Mouse (Mus musculus): Measurements from ENCODE around the gene Rai1. TPM values are rescaled to one million over a fixed set of nuclear protein-coding genes. Genes with fewer than 3 reads are reported as not detected.

Rai1 gene
- polyA plus RNA-seq, 1 experiment from 2014 or later = 31.2 TPM

DNA sequence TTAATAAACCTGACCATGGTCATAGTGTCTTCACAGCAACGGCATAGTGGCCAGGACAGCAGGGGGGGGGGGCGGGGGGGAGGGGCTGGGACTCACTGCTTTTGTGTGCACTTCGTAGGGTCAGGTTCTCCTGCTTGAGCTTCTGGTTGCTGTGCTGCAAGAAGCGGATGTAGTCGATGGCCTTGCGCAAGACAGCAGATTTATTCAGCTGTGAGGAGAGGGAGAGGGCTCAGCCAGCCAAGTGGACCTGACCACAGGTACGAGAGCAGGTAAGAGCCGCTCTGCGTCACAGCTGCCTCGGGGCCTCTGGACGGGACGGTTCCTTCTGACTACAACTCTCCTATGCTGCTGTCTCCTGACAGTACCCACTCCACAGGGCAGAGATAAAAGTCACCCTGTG is 100.2 kb downstream of the Rai1 start:
- Histone ChIP-seq H3K27me3 (replicated peaks; ENCODE audit: control insufficient read depth, insufficient read depth, low read length) (no peaks in the 10 kb centered on the region), H3K4me3 (ENCODE audit: low read depth, low read length) (no peak overlapping the region), H3K27ac (ENCODE audit: low read depth) (no peak overlapping the region), H3K9ac (ENCODE audit: low read length) (no peak overlapping the region), H3K4me1 (replicated peaks; ENCODE audit: control insufficient read depth, insufficient read depth, low read length) (peaks cover 21% of the 10 kb centered on the region), H3K4me2 (ENCODE audit: low read length) (no peak overlapping the region), H3K9me3 (ENCODE audit: control insufficient read depth, low read length) (no peaks in the 10 kb centered on the region), H3K36me3 (ENCODE audit: control insufficient read depth, insufficient read depth, low read length) (peaks cover 71% of the 10 kb centered on the region)
- WGBS = 83% methylated on average over 12 of the region's 12 CpGs
- DNase-seq (ENCODE audit: low spot score) (no peak), ATAC-seq (replicated peaks; ENCODE audit: low FRiP score, low TSS enrichment, low read depth) (no peak)

DNA sequence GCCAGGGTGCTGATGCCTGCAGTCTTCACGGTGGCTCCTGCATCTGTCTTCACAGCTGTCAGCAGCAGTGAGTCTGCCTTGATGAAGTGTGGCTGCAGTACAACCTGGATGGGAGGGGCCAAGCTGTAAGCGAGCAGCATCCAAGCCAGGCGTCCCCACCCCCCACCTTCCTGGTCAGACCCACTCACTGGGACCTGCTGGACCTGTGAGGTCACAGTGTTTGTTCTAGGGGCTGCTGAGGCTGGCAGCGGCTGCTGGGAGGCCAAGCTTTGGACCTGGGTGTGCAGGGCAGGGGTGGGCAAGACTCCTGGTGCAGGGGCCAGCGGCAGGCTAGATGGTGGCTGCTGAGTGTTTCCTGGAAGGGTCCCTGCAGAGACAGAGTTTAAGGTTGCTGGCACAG is 101.4 kb downstream of the Rai1 start:
- Histone ChIP-seq H3K9ac (ENCODE audit: low read length) (no peak overlapping the region), H3K9me3 (ENCODE audit: control insufficient read depth, low read length) (no peaks in the 10 kb centered on the region), H3K27me3 (replicated peaks; ENCODE audit: control insufficient read depth, insufficient read depth, low read length) (no peaks in the 10 kb centered on the region), H3K4me3 (ENCODE audit: low read depth, low read length) (no peak overlapping the region), H3K27ac (ENCODE audit: low read depth) (no peak overlapping the region), H3K4me2 (ENCODE audit: low read length) (no peak overlapping the region), H3K4me1 (replicated peaks; ENCODE audit: control insufficient read depth, insufficient read depth, low read length) (peaks cover 30% of the 10 kb centered on the region), H3K36me3 (ENCODE audit: control insufficient read depth, insufficient read depth, low read length) (peaks cover 59% of the 10 kb centered on the region)
- no peak for ATAC-seq (replicated peaks; ENCODE audit: low FRiP score, low TSS enrichment, low read depth)
- 50% methylated on average over 5 of the region's 5 CpGs for WGBS
- no peak for DNase-seq (ENCODE audit: low spot score)

DNA sequence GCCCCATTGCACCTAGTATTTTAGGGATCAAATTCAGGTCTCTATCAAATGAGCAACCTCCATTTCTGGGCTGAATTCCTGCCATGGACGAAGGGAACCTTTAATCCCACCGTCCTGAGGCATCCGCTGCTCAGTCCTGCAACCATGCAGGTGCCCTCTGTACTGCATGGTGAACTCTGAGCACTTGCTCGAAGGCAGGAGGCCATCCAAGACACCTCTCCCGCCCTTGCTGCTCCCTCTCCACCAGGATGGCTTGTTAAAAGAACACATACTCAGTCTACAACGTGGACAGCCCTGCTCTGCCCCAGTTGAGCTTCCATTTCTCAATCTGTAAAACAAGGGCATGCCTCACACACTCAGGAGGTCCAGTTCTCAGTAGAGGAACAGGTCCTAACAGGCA is 103.4 kb downstream of the Rai1 start:
- Histone ChIP-seq H3K4me2 (ENCODE audit: low read length) (peak overlapping the region; percentile 69), H3K9ac (ENCODE audit: low read length) (no peak overlapping the region; the same call in 1 of the 2 replicates), H3K27me3 (replicated peaks; ENCODE audit: control insufficient read depth, insufficient read depth, low read length) (no peaks in the 10 kb centered on the region), H3K4me3 (ENCODE audit: low read depth, low read length) (0 out of 2 replicates have a peak overlapping the region, but pooled peaks have one; percentile 10), H3K4me1 (replicated peaks; ENCODE audit: control insufficient read depth, insufficient read depth, low read length) (peaks cover 45% of the 10 kb centered on the region), H3K9me3 (ENCODE audit: control insufficient read depth, low read length) (no peaks in the 10 kb centered on the region), H3K36me3 (ENCODE audit: control insufficient read depth, insufficient read depth, low read length) (peaks cover 40% of the 10 kb centered on the region), H3K27ac (ENCODE audit: low read depth) (no peak overlapping the region; the same call in 1 of the 2 replicates)
- DNase-seq (ENCODE audit: low spot score) (no peak), ATAC-seq (replicated peaks; ENCODE audit: low FRiP score, low TSS enrichment, low read depth) (no peak)
- WGBS = 62% methylated on average over 6 of the region's 6 CpGs

DNA sequence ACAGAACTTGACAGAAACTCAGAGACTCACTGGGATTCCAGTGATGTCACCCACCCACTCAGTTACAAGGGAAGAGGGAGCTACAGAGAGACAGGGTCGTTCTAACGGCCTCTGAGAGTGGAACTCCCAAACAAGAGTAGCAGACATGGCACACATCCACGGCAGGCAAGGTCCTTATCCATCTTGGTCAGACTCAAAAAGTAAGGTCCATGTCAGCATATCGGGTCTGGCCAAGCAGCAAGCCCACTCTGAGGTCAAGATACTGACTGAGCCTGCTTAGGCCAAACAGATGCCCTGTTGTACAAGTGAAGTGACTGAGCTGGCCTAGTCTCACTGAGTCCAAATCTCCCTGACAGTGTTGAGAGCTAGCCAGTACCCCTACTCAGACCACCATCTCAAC is 103.9 kb downstream of the Rai1 start:
- Histone ChIP-seq H3K27ac (ENCODE audit: low read depth) (no peak overlapping the region; the same call in 1 of the 2 replicates), H3K4me1 (replicated peaks; ENCODE audit: control insufficient read depth, insufficient read depth, low read length) (peaks cover 45% of the 10 kb centered on the region), H3K36me3 (ENCODE audit: control insufficient read depth, insufficient read depth, low read length) (peaks cover 34% of the 10 kb centered on the region), H3K9me3 (ENCODE audit: control insufficient read depth, low read length) (no peaks in the 10 kb centered on the region), H3K4me3 (ENCODE audit: low read depth, low read length) (peak overlapping the region; percentile 37; the same call in 1 of the 2 replicates), H3K4me2 (ENCODE audit: low read length) (peak overlapping the region; percentile 69), H3K27me3 (replicated peaks; ENCODE audit: control insufficient read depth, insufficient read depth, low read length) (no peaks in the 10 kb centered on the region), H3K9ac (ENCODE audit: low read length) (peak overlapping the region; percentile 47)
- DNase-seq (ENCODE audit: low spot score) = no peak
- no peak for ATAC-seq (replicated peaks; ENCODE audit: low FRiP score, low TSS enrichment, low read depth)
- 33% methylated on average over 4 of the region's 4 CpGs for WGBS

DNA sequence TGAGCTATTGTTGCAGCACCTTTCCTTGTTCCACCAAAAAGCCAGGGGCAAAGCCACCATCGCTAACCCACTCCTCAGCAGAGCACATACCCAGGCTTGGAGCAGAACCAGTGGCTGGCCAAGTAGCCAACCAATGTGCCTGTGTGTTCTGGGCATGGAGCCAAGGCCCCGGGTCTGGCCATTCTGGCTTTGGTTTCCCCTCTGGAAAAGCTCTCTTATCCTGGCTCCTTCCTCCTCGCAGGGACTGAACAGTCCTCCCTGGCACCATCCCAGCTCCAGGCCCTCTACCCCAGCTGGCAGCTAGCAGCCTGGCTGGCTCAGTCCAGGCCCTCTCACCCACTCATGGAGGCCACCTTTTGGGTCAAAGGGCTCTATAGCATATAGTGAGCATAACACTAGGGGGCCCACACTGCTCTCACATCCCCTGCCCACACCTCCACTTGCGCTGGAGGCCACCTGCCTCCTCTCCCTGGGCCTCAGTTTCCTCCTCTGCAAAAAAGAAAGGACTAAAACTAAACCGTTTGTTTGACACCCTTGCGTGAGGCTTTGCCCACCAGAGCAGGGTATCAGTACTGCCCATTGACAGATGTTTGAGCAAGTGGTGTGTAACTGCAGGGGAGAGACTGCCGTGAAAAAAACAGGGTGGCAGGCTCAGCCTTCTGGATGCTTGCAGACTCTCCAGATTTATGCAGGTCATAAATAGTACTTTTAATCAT is 104.6 kb downstream of the Rai1 start:
- H3K9ac ChIP-seq (ENCODE audit: low read length) = peak overlapping the region; percentile 47
- H3K36me3 ChIP-seq (ENCODE audit: control insufficient read depth, insufficient read depth, low read length) = peaks cover 28% of the 10 kb centered on the region
- 36% methylated on average over 7 of the region's 7 CpGs for WGBS
- no peaks in the 10 kb centered on the region for H3K27me3 ChIP-seq (replicated peaks; ENCODE audit: control insufficient read depth, insufficient read depth, low read length)
- peak overlapping the region; percentile 67 for H3K27ac ChIP-seq (ENCODE audit: low read depth)
- no peak for ATAC-seq (replicated peaks; ENCODE audit: low FRiP score, low TSS enrichment, low read depth)
- peaks cover 45% of the 10 kb centered on the region for H3K4me1 ChIP-seq (replicated peaks; ENCODE audit: control insufficient read depth, insufficient read depth, low read length)
- H3K9me3 ChIP-seq (ENCODE audit: control insufficient read depth, low read length) = no peaks in the 10 kb centered on the region
- H3K4me2 ChIP-seq (ENCODE audit: low read length) = peak overlapping the region; percentile 69
- peak overlapping the region; percentile 37 for H3K4me3 ChIP-seq (ENCODE audit: low read depth, low read length)
- peak; percentile 74 for DNase-seq (ENCODE audit: low spot score)

DNA sequence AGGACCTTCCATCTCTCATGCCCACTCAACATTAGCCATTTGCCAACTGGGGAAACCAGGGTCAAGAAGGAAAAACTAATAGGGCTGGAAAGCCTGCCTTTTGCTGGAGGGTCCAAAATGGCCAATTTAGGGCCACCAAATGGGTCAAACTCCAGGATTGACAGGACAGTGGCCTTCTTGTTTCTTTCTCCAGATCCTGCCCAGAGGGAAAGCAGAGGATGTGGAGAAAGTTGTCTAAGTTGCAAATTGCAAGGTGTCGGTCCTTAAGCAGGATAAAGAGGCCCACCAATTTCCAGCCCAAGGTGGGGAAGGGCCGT is 105.1 kb downstream of the Rai1 start:
- Histone ChIP-seq H3K9me3 (ENCODE audit: control insufficient read depth, low read length) (no peaks in the 10 kb centered on the region), H3K27me3 (replicated peaks; ENCODE audit: control insufficient read depth, insufficient read depth, low read length) (no peaks in the 10 kb centered on the region), H3K27ac (ENCODE audit: low read depth) (peak overlapping the region; percentile 67), H3K36me3 (ENCODE audit: control insufficient read depth, insufficient read depth, low read length) (peaks cover 23% of the 10 kb centered on the region), H3K9ac (ENCODE audit: low read length) (peak overlapping the region; percentile 47), H3K4me3 (ENCODE audit: low read depth, low read length) (peak overlapping the region; percentile 37), H3K4me1 (replicated peaks; ENCODE audit: control insufficient read depth, insufficient read depth, low read length) (peaks cover 45% of the 10 kb centered on the region), H3K4me2 (ENCODE audit: low read length) (peak overlapping the region; percentile 69)
- DNase-seq (ENCODE audit: low spot score) (no peak), ATAC-seq (replicated peaks; ENCODE audit: low FRiP score, low TSS enrichment, low read depth) (no peak)
- 10% methylated on average over 2 of the region's 2 CpGs for WGBS

DNA sequence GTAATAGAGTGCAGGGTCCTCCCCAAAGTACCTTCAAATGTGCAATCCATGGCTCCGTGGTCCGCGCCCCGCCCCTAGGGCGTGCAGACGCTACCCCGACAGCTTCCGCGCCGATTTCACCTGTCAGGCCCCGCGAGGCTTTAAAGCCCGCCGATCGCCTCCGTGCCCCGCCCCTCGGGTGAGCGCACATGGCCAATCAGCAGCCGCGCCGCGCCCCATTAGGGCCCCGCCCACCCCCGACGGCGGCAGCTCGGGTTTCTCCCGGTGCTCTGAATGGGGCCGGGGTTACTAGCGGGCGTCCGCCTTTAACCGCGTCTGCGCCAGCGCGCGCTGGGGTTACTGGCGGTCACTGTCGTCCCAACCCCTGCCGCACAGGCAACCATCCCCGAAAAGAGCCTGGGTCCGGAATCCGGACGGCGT is 105.5 kb downstream of the Rai1 start:
- peak overlapping the region; percentile 69 for H3K4me2 ChIP-seq (ENCODE audit: low read length)
- no peaks in the 10 kb centered on the region for H3K27me3 ChIP-seq (replicated peaks; ENCODE audit: control insufficient read depth, insufficient read depth, low read length)
- H3K4me1 ChIP-seq (replicated peaks; ENCODE audit: control insufficient read depth, insufficient read depth, low read length) = peaks cover 45% of the 10 kb centered on the region
- peak overlapping the region; percentile 47 for H3K9ac ChIP-seq (ENCODE audit: low read length)
- no peaks in the 10 kb centered on the region for H3K9me3 ChIP-seq (ENCODE audit: control insufficient read depth, low read length)
- H3K36me3 ChIP-seq (ENCODE audit: control insufficient read depth, insufficient read depth, low read length) = peaks cover 18% of the 10 kb centered on the region
- peak overlapping the region; percentile 70 for H3K27ac ChIP-seq (ENCODE audit: low read depth)
- WGBS = under 1% methylated on average over 47 of the region's 47 CpGs
- DNase-seq (ENCODE audit: low spot score) (peak; percentile 96), ATAC-seq (replicated peaks; ENCODE audit: low FRiP score, low TSS enrichment, low read depth) (peak; percentile 88)
- peak overlapping the region; percentile 37 for H3K4me3 ChIP-seq (ENCODE audit: low read depth, low read length)

DNA sequence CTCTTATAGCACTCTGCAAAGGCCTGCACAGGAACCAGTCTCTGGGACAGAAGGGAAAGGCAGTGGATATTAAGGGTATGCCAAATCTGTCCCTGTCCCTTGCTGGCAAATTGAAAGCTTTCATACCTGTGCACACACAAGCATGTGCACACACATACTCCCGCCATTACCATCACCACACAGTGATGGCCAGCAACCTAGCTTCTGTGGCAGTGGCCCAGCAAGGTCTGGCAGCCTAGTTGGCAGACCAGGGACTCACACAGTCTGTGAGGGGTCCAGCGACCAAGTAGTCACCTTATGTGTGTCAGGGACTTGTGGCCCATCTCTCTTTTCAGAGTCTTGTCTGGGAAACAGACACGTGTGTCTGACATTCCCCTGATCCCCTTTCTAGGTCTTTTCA is 106.3 kb downstream of the Rai1 start:
- peak overlapping the region; percentile 69; the same call in 1 of the 2 replicates for H3K4me2 ChIP-seq (ENCODE audit: low read length)
- H3K27me3 ChIP-seq (replicated peaks; ENCODE audit: control insufficient read depth, insufficient read depth, low read length) = no peaks in the 10 kb centered on the region
- H3K9me3 ChIP-seq (ENCODE audit: control insufficient read depth, low read length) = no peaks in the 10 kb centered on the region
- no peak overlapping the region for H3K9ac ChIP-seq (ENCODE audit: low read length)
- peaks cover 45% of the 10 kb centered on the region for H3K4me1 ChIP-seq (replicated peaks; ENCODE audit: control insufficient read depth, insufficient read depth, low read length)
- DNase-seq (ENCODE audit: low spot score) = no peak
- no peak for ATAC-seq (replicated peaks; ENCODE audit: low FRiP score, low TSS enrichment, low read depth)
- 69% methylated on average over 3 of the region's 3 CpGs for WGBS
- peaks cover 10% of the 10 kb centered on the region for H3K36me3 ChIP-seq (ENCODE audit: control insufficient read depth, insufficient read depth, low read length)
- H3K4me3 ChIP-seq (ENCODE audit: low read depth, low read length) = no peak overlapping the region
- H3K27ac ChIP-seq (ENCODE audit: low read depth) = peak overlapping the region; percentile 70

DNA sequence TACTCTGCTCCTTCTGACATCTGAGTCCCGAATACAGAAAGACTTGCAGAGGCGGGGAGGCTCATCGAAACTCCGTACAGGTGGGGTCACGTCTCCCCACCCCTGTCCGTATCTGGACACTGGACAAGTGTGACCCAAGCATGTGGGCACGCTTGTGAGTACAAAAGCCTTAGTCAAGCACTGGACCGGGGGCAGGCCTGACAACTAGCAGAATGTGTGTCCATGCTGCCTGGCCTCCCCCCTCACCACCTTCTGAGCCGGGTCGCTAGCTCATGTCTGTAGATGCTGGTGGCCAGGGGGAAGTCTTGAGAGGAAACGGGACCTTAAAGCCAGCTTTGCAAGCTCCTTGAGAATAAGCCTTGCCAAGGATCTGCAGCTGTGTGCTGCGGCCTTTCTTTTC is 106.9 kb downstream of the Rai1 start:
- H3K9ac ChIP-seq (ENCODE audit: low read length) = no peak overlapping the region
- DNase-seq (ENCODE audit: low spot score) = no peak
- ATAC-seq (replicated peaks; ENCODE audit: low FRiP score, low TSS enrichment, low read depth) = no peak
- H3K9me3 ChIP-seq (ENCODE audit: control insufficient read depth, low read length) = no peaks in the 10 kb centered on the region
- no peak overlapping the region for H3K4me2 ChIP-seq (ENCODE audit: low read length)
- H3K27ac ChIP-seq (ENCODE audit: low read depth) = no peak overlapping the region
- whole genome bisulfite sequencing = 60% methylated on average over 12 of the region's 12 CpGs
- peaks cover 4% of the 10 kb centered on the region; the same call in 1 of the 2 replicates for H3K36me3 ChIP-seq (ENCODE audit: control insufficient read depth, insufficient read depth, low read length)
- H3K4me3 ChIP-seq (ENCODE audit: low read depth, low read length) = no peak overlapping the region
- H3K27me3 ChIP-seq (replicated peaks; ENCODE audit: control insufficient read depth, insufficient read depth, low read length) = no peaks in the 10 kb centered on the region
- H3K4me1 ChIP-seq (replicated peaks; ENCODE audit: control insufficient read depth, insufficient read depth, low read length) = peaks cover 45% of the 10 kb centered on the region

All from intestine, embryonic 14.5 days (tissue).